Mouse (Mus musculus): ENCODE measurements at regions not wholly inside any gene's neighbourhood (a gene's known extent, or its start where the extent isn't known, plus 50 kb on each side); places are given as distances from the start of the nearest gene placed in this dataset.

- no peak for DNase-seq
Measured at GRCm38 (mm10) chr2:92807404-92807803, 107.5 kb upstream of the Syt13 start.

GRCm38 (mm10) chr2:92808121-92808520 is 106.8 kb upstream of the Syt13 start:
- no peak for DNase-seq

GRCm38 (mm10) chr2:92809226-92809625 is 105.7 kb upstream of the Syt13 start:
- DNase-seq = no peak

GRCm38 (mm10) chr2:92809681-92810323 is 105.1 kb upstream of the Syt13 start:
- DNase-seq = no peak

GRCm38 (mm10) chr2:92810956-92811355 is 103.9 kb upstream of the Syt13 start:
- peak; percentile 53 for DNase-seq

GRCm38 (mm10) chr2:92813028-92813427 is 101.9 kb upstream of the Syt13 start:
- DNase-seq = no peak

GRCm38 (mm10) chr2:92819586-92819985 is 95.3 kb upstream of the Syt13 start:
- DNase-seq = no peak

- DNase-seq = no peak
Measured at GRCm38 (mm10) chr2:92824325-92824724, 90.6 kb upstream of the Syt13 start.

- no peak for DNase-seq
Measured at GRCm38 (mm10) chr2:92825395-92825794, 89.5 kb upstream of the Syt13 start.

GRCm38 (mm10) chr2:92830134-92830533 is 84.8 kb upstream of the Syt13 start:
- DNase-seq = no peak

GRCm38 (mm10) chr2:92831784-92832183 is 83.1 kb upstream of the Syt13 start:
- peak; percentile 28 for DNase-seq

- DNase-seq = no peak
Measured at GRCm38 (mm10) chr2:92836203-92836602, 78.7 kb upstream of the Syt13 start.

- DNase-seq = no peak
Measured at GRCm38 (mm10) chr2:92838012-92838411, 76.9 kb upstream of the Syt13 start.

GRCm38 (mm10) chr2:92840009-92840408 is 74.9 kb upstream of the Syt13 start:
- peak; percentile 33 for DNase-seq

GRCm38 (mm10) chr2:92841626-92842025 is 73.3 kb upstream of the Syt13 start:
- DNase-seq = no peak

GRCm38 (mm10) chr2:92845061-92845769 is 69.7 kb upstream of the Syt13 start:
- DNase-seq = peak; percentile 21

- DNase-seq = no peak
Measured at GRCm38 (mm10) chr2:92848962-92849361, 65.9 kb upstream of the Syt13 start.

GRCm38 (mm10) chr2:92851336-92851735 is 63.6 kb upstream of the Syt13 start:
- no peak for DNase-seq

GRCm38 (mm10) chr2:92853175-92853574 is 61.7 kb upstream of the Syt13 start:
- no peak for DNase-seq

GRCm38 (mm10) chr2:92854331-92854730 is 60.6 kb upstream of the Syt13 start:
- DNase-seq = no peak

- no peak for DNase-seq
Measured at GRCm38 (mm10) chr2:92856047-92856446, 58.9 kb upstream of the Syt13 start.

- DNase-seq = no peak
Measured at GRCm38 (mm10) chr2:92860502-92861197, 54.2 kb upstream of the Syt13 start.
